17 mouse cellular contexts compared by ENCODE assay signal in genomic region chr15:95444586-95444985, GRCm38 (mm10).
"Had no signal": no experiment of that assay in that cellular context is flagged by ENCODE, and none has a peak within 500 bp of the region (broad histone marks: within the 10 kb centered on the region; RNA-seq: fewer than 3 reads in every experiment).

No protein-coding gene starts in this region.

- ATAC-seq: liver, postnatal 0 days; lung, postnatal 0 days; midbrain, embryonic 15.5 days had no signal

- DNase-seq: liver, postnatal 0 days; lung, adult 2 months; lung, postnatal 14 days; lung, postnatal 36 days; right cerebral cortex, postnatal 14 days; thymus, adult 2 months; thymus, postnatal 25 days; thymus, postnatal 4 days had no signal

- H3K27ac ChIP-seq: lung, embryonic 15.5 days; macrophage; midbrain, embryonic 12.5 days; midbrain, embryonic 15.5 days; neural tube, embryonic 12.5 days; stomach, embryonic 15.5 days; stomach, postnatal 0 days had no signal

- H3K4me3 ChIP-seq: lung, embryonic 15.5 days; megakaryocyte, embryonic 14.5 days; midbrain, embryonic 12.5 days; midbrain, embryonic 15.5 days; neural tube, embryonic 12.5 days; stomach, embryonic 15.5 days had no signal

- H3K9ac ChIP-seq: liver, postnatal 0 days; lung, embryonic 15.5 days; midbrain, embryonic 12.5 days; midbrain, embryonic 15.5 days; neural tube, embryonic 12.5 days; stomach, embryonic 15.5 days had no signal

- H3K36me3 ChIP-seq: lung, embryonic 15.5 days; midbrain, embryonic 12.5 days; midbrain, embryonic 15.5 days; neural tube, embryonic 12.5 days; stomach, embryonic 15.5 days had no signal

- H3K27me3 ChIP-seq: lung, embryonic 15.5 days; megakaryocyte, embryonic 14.5 days; midbrain, embryonic 12.5 days; midbrain, embryonic 15.5 days; neural tube, embryonic 12.5 days; stomach, embryonic 15.5 days had no signal

- H3K4me2 ChIP-seq: lung, embryonic 15.5 days; midbrain, embryonic 12.5 days; midbrain, embryonic 15.5 days; neural tube, embryonic 12.5 days; stomach, embryonic 15.5 days had no signal

- H3K4me1 ChIP-seq: lung, embryonic 15.5 days; megakaryocyte, embryonic 14.5 days; midbrain, embryonic 12.5 days; midbrain, embryonic 15.5 days; stomach, embryonic 15.5 days had no signal

- H3K9me3 ChIP-seq: lung, embryonic 15.5 days; midbrain, embryonic 12.5 days; midbrain, embryonic 15.5 days; neural tube, embryonic 12.5 days; stomach, embryonic 15.5 days had no signal
